Mouse (Mus musculus): Measurements from ENCODE around the gene Gatad2a. TPM values are rescaled to one million over a fixed set of nuclear protein-coding genes. Genes with fewer than 3 reads are reported as not detected.

Gatad2a gene
- polyA plus RNA-seq (2011; ENCODE audit: insufficient read depth, insufficient read length, low replicate concordance, missing spikeins), result 22.0 and 34.5 TPM in 2 replicates

- peak; percentile 85 for TF ChIP-seq POLR2A (IDR thresholded peaks at IDR 0.05; ENCODE audit: borderline replicate concordance, control insufficient read depth, low read depth, low read length)
- no peak for TF ChIP-seq CTCF (IDR thresholded peaks at IDR 0.05; ENCODE audit: control insufficient read depth, insufficient read depth, low read length)
- H3K4me1 ChIP-seq (ENCODE audit: control insufficient read depth, insufficient read depth, low read length), result peaks cover 1% of the 10 kb centered on the region; the same call in 1 of the 2 replicates
- peak within 1 kb of the TSS; percentile 86 for H3K4me3 ChIP-seq (replicated peaks; ENCODE audit: control insufficient read depth, low read depth, low read length)
- H3K27ac ChIP-seq (ENCODE audit: control insufficient read depth, insufficient read depth, low read depth, low read length, poor library complexity), result peak within 1 kb of the TSS; percentile 98
- WGBS, result under 1% methylated on average over 87 of the region's 87 CpGs
These were observed at the start of gene Gatad2a for GRCm38 (mm10) chr8:69995776-69996588. Gene Gatad2a (minus strand): TSS chr8:69996384.

GRCm38 (mm10) chr8:70043996-70044395 is 47.8 kb upstream of the Gatad2a start:
- no peak for TF ChIP-seq POLR2A (IDR thresholded peaks at IDR 0.05; ENCODE audit: borderline replicate concordance, control insufficient read depth, low read depth, low read length)
- no peak for TF ChIP-seq CTCF (IDR thresholded peaks at IDR 0.05; ENCODE audit: control insufficient read depth, insufficient read depth, low read length)
- 89% methylated on average over 5 of the region's 5 CpGs for WGBS
- Histone ChIP-seq H3K4me3 (replicated peaks; ENCODE audit: control insufficient read depth, low read depth, low read length) (no peak overlapping the region), H3K27ac (ENCODE audit: control insufficient read depth, insufficient read depth, low read depth, low read length, poor library complexity) (no peak overlapping the region), H3K4me1 (ENCODE audit: control insufficient read depth, insufficient read depth, low read length) (peaks cover 2% of the 10 kb centered on the region; the same call in 1 of the 2 replicates)

- H3K4me3 ChIP-seq (replicated peaks; ENCODE audit: control insufficient read depth, low read depth, low read length), result peak within 1 kb of the TSS; percentile 89
- peak within 1 kb of the TSS; percentile 83 for H3K27ac ChIP-seq (ENCODE audit: control insufficient read depth, insufficient read depth, low read depth, low read length, poor library complexity)
- TF ChIP-seq CTCF (IDR thresholded peaks at IDR 0.05; ENCODE audit: control insufficient read depth, insufficient read depth, low read length), result no peak
- TF ChIP-seq POLR2A (IDR thresholded peaks at IDR 0.05; ENCODE audit: borderline replicate concordance, control insufficient read depth, low read depth, low read length), result peak; percentile 87
- H3K4me1 ChIP-seq (ENCODE audit: control insufficient read depth, insufficient read depth, low read length), result peaks cover 2% of the 10 kb centered on the region; the same call in 1 of the 2 replicates
- under 1% methylated on average over 65 of the region's 65 CpGs for WGBS
These were observed 46.6 kb upstream of the Gatad2a start, which contains the start of the genes Mau2 and Sugp1 for GRCm38 (mm10) chr8:70042583-70043455. Gene Mau2 (minus strand): TSS chr8:70042734. Gene Sugp1 (plus strand): TSS chr8:70042813.

- WGBS, result under 1% methylated on average over 47 of the region's 47 CpGs
- H3K4me3 ChIP-seq (replicated peaks; ENCODE audit: control insufficient read depth, low read depth, low read length), result peak overlapping the region; percentile 89
- TF ChIP-seq POLR2A (IDR thresholded peaks at IDR 0.05; ENCODE audit: borderline replicate concordance, control insufficient read depth, low read depth, low read length), result no peak
- TF ChIP-seq CTCF (IDR thresholded peaks at IDR 0.05; ENCODE audit: control insufficient read depth, insufficient read depth, low read length), result no peak
- H3K27ac ChIP-seq (ENCODE audit: control insufficient read depth, insufficient read depth, low read depth, low read length, poor library complexity), result peak overlapping the region; percentile 83
- peaks cover 2% of the 10 kb centered on the region; the same call in 1 of the 2 replicates for H3K4me1 ChIP-seq (ENCODE audit: control insufficient read depth, insufficient read depth, low read length)
These were observed 45.8 kb upstream of the Gatad2a start for GRCm38 (mm10) chr8:70041885-70042546.

GRCm38 (mm10) chr8:70037994-70038393 is 41.8 kb upstream of the Gatad2a start:
- Histone ChIP-seq H3K4me3 (replicated peaks; ENCODE audit: control insufficient read depth, low read depth, low read length) (no peak overlapping the region), H3K4me1 (ENCODE audit: control insufficient read depth, insufficient read depth, low read length) (peaks cover 2% of the 10 kb centered on the region; the same call in 1 of the 2 replicates), H3K27ac (ENCODE audit: control insufficient read depth, insufficient read depth, low read depth, low read length, poor library complexity) (no peak overlapping the region)
- 64% methylated on average over 1 of the region's 1 CpGs for WGBS
- TF ChIP-seq POLR2A (IDR thresholded peaks at IDR 0.05; ENCODE audit: borderline replicate concordance, control insufficient read depth, low read depth, low read length), result no peak
- TF ChIP-seq CTCF (IDR thresholded peaks at IDR 0.05; ENCODE audit: control insufficient read depth, insufficient read depth, low read length), result no peak

- WGBS, result 90% methylated on average over 1 of the region's 1 CpGs
- no peak overlapping the region for H3K27ac ChIP-seq (ENCODE audit: control insufficient read depth, insufficient read depth, low read depth, low read length, poor library complexity)
- no peaks in the 10 kb centered on the region for H3K4me1 ChIP-seq (ENCODE audit: control insufficient read depth, insufficient read depth, low read length)
- no peak for TF ChIP-seq CTCF (IDR thresholded peaks at IDR 0.05; ENCODE audit: control insufficient read depth, insufficient read depth, low read length)
- TF ChIP-seq POLR2A (IDR thresholded peaks at IDR 0.05; ENCODE audit: borderline replicate concordance, control insufficient read depth, low read depth, low read length), result no peak
- H3K4me3 ChIP-seq (replicated peaks; ENCODE audit: control insufficient read depth, low read depth, low read length), result no peak overlapping the region
These were observed 34.1 kb upstream of the Gatad2a start for GRCm38 (mm10) chr8:70030255-70030654.

- Histone ChIP-seq H3K4me1 (ENCODE audit: control insufficient read depth, insufficient read depth, low read length) (no peaks in the 10 kb centered on the region), H3K4me3 (replicated peaks; ENCODE audit: control insufficient read depth, low read depth, low read length) (no peak overlapping the region), H3K27ac (ENCODE audit: control insufficient read depth, insufficient read depth, low read depth, low read length, poor library complexity) (no peak overlapping the region)
- WGBS, result 76% methylated on average over 2 of the region's 2 CpGs
- TF ChIP-seq CTCF (IDR thresholded peaks at IDR 0.05; ENCODE audit: control insufficient read depth, insufficient read depth, low read length), result no peak
- TF ChIP-seq POLR2A (IDR thresholded peaks at IDR 0.05; ENCODE audit: borderline replicate concordance, control insufficient read depth, low read depth, low read length), result no peak
These were observed 30.0 kb upstream of the Gatad2a start for GRCm38 (mm10) chr8:70026151-70026550.
